ENCODE assay signal across 9 mouse cellular contexts in the genomic region with DNA sequence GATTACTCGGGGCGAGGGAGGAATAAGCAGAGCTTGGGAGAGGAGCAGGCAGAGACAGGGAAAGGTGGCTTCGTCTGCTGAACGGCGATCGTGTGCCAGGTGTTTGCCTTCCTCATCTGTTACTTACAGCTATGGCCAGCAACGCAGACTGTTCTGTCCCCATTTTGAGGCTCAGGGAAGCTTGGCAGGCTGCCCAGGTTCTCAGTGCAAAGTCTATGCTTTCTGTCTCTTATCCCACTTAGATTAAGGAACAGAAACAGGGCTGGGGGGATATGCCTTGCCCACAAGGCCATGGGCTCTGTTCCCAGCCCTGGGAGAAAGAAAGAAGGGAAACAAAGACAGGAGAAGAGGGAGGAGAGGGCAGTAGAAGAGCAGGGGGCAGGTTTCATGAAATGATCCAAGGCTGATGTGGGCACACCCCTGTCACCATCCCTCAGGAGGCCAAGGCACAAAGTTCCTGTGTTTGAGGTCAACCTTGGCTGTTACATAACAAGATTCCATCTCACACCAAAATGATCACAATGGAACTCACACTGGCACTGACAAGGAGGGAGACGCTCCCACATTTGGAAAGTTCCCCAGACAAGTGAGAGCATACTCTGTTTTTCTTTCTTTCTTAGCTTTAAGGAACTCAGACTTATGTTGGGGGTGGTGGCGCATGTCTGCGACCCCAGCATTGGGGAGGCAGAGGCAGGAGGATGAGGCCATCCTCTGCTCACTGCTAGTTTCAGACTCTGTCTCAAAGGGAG.
DNase-seq lines count a peak whose midpoint lies in the region; ATAC-seq lines count a peak whose summit lies in the region.
"Had no signal": no experiment of that assay in that cellular context is flagged by ENCODE, and none has a peak within 500 bp of the region (broad histone marks: within the 10 kb centered on the region; RNA-seq: fewer than 3 reads in every experiment).

No protein-coding gene starts in this region.

- intact Hi-C loops in heart, postnatal 10 days (cut with DNase I), result no loop called here

- 50% methylated on average over 10 of the region's 10 CpGs for WGBS in forebrain, embryonic 14.5 days

- H3K4me1 ChIP-seq in forebrain, embryonic 14.5 days (ENCODE audit: control insufficient read depth, insufficient read depth, low read length), result peaks cover 13% of the 10 kb centered on the region

- H3K4me2 ChIP-seq in forebrain, embryonic 14.5 days (ENCODE audit: low read length), result no peak overlapping the region

- peak; percentile 40 for DNase-seq in A20 (ENCODE audit: low read depth, low spot score)
- DNase-seq in Muller cell, postnatal 12 days (ENCODE audit: inconsistent ontology term), result peak; percentile 16
- DNase-seq in forebrain, embryonic 14.5 days (ENCODE audit: low spot score), result peak; percentile 86
- peak; percentile 45 to 51 for DNase-seq in heart, postnatal 10 days
- peak; percentile 54 to 78 for DNase-seq in layer of hippocampus, postnatal 14 days (ENCODE audit: low spot score in 2 of 2)
- DNase-seq in testis, postnatal 10 days (ENCODE audit: low spot score), result peak; percentile 85
- DNase-seq in thymus, postnatal 25 days, result no peak

- H3K4me3 ChIP-seq in forebrain, embryonic 14.5 days (ENCODE audit: low read depth, low read length), result no peak overlapping the region

- no peaks in the 10 kb centered on the region for H3K36me3 ChIP-seq in forebrain, embryonic 14.5 days (ENCODE audit: control insufficient read depth, insufficient read depth, low read length)

- no peaks in the 10 kb centered on the region for H3K27me3 ChIP-seq in forebrain, embryonic 14.5 days (replicated peaks; ENCODE audit: control insufficient read depth, insufficient read depth, low read length)

- no peak overlapping the region for H3K9ac ChIP-seq in forebrain, embryonic 14.5 days (ENCODE audit: low read length)
- H3K9ac ChIP-seq: liver, embryonic 14.5 days had no signal

- ATAC-seq in forebrain, embryonic 14.5 days, result peak; percentile 80
- ATAC-seq in megakaryocyte, adult 5-6 weeks (ENCODE audit: poor library complexity, severe bottlenecking), result peak; percentile 25; the same call in 1 of the 2 replicates

- no peaks in the 10 kb centered on the region for H3K9me3 ChIP-seq in forebrain, embryonic 14.5 days (replicated peaks; ENCODE audit: control insufficient read depth, low read length)

- H3K27ac ChIP-seq in forebrain, embryonic 14.5 days (ENCODE audit: low read depth, low read length), result peak overlapping the region; percentile 61; the same call in 1 of the 2 replicates
- H3K27ac ChIP-seq: liver, embryonic 14.5 days had no signal
